Mouse (Mus musculus) embryonic facial prominence, embryonic 15.5 days (tissue): Measurements from ENCODE around the gene Plcd1. TPM values are rescaled to one million over a fixed set of nuclear protein-coding genes. Genes with fewer than 3 reads are reported as not detected.
A peak's percentile ranks its signal among the peaks of the same experiment; 100 is the strongest.

Experiments used
- ATAC-seq: fragments of 200-750 bp; cut with Nextera tagmentation; 2 replicates; pipeline ENCODE4 v1.8.0; 2017; ENCODE audit warnings: low read depth, moderate TSS enrichment; ENCODE audit not compliant: insufficient number of reproducible peaks, low FRiP score, low TSS enrichment
- H3K27ac ChIP-seq: fragments of 300-500 bp; sonication (generic); replicated peaks from 2 replicates; pipeline ENCODE4 v1.5.1; 2015; ENCODE audit warnings: mild to moderate bottlenecking, inconsistent platforms
- H3K27me3 ChIP-seq: fragments of 300-500 bp; sonication (generic); 2 replicates; pipeline ENCODE4 v1.6.1; 2015; ENCODE audit warnings: inconsistent platforms
- H3K36me3 ChIP-seq: fragments of 300-500 bp; sonication (generic); 2 replicates; pipeline ENCODE4 v1.6.1; 2015; ENCODE audit warnings: mild to moderate bottlenecking, inconsistent platforms
- H3K4me1 ChIP-seq: fragments of 300-500 bp; sonication (generic); 2 replicates; pipeline ENCODE4 v1.6.1; 2015; ENCODE audit warnings: inconsistent platforms
- H3K4me2 ChIP-seq: fragments of 300-500 bp; sonication (generic); replicated peaks from 2 replicates; pipeline ENCODE4 v1.6.1; 2015; ENCODE audit warnings: mild to moderate bottlenecking, inconsistent platforms
- H3K4me3 ChIP-seq: fragments of 300-500 bp; sonication (generic); replicated peaks from 2 replicates; pipeline ENCODE4 v1.5.1; 2015; ENCODE audit warnings: mild to moderate bottlenecking, inconsistent platforms
- H3K9ac ChIP-seq: fragments of 300-500 bp; sonication (generic); 2 replicates; pipeline ENCODE4 v1.6.1; 2015; ENCODE audit warnings: inconsistent platforms
- H3K9me3 ChIP-seq: fragments of 300-500 bp; sonication (generic); replicated peaks from 2 replicates; pipeline ENCODE4 v1.6.1; 2016; ENCODE audit warnings: inconsistent platforms
- whole genome bisulfite sequencing: fragments of 180-500 bp; shearing (Covaris S2); methylation state at CpG from one replicate; pipeline ENCODE4 v1.1.7; 2015; 5-methylcytosine and 5-hydroxymethylcytosine counted together
- polyA plus RNA-seq: library from polyadenylated mRNA; unstranded; fragments of >200 nt; fragmentation: Nextera tagmentation; extraction: Ambion mirVana; gene quantifications from 2 replicates; pipeline ENCODE4 v1.2.1, GENCODE M21; 2015

The Plcd1 gene
- 48.7 and 49.1 TPM in 2 replicates for polyA plus RNA-seq

DNA sequence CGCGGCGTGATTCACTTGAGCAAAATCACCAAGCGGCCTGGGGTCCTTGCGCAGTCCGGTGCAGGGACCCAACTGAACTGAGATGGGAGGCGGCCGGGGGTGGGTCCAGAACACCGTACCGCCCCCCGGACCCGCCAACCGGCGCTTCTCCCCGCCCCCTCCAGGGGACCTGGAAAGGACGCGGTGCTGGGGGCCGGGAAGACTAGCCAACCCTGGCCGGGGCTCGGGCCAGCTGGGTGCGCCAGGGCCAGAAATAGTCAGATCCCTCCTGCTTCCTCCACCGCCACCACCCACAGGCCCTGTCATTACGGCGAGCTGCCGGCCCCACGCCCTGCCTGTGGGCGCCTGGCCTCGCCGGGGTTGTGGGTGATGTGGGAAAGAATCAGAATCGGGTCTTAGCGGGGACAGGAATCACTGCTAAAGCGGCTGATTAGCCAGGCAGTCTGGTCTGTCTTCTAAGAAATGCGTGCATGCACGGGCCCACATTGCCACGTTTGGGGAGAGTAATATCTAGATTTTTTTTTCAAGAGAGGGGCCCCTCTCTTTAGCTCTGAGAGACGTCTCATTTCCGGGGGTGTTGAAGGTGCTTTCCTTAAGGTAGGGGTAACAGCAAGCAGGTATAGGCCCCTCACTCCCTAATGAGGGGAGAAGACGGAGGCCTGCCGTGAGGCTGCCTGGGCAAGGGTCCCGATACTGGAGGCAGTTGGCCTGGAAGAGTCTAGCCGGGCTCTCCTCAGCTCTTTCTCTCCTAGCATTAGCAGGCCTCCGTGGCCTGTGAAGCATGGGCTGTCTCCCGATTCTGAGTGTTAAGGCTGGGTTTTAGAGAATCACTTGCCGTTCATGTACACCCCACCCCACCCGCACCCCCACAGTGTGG lies at the start of gene Plcd1:
TSS of gene Plcd1 (minus strand) at position 84 of the 877 bp plus-strand sequence.
- WGBS, result 8% methylated on average over 45 of the region's 45 CpGs
- peaks cover 42% of the 10 kb centered on the region for H3K4me1 ChIP-seq
- peak within 1 kb of the TSS; percentile 89 for H3K4me2 ChIP-seq
- peak within 1 kb of the TSS; percentile 66 for H3K4me3 ChIP-seq
- ATAC-seq, result peak; percentile 88
- peak within 1 kb of the TSS; percentile 85 for H3K27ac ChIP-seq
- H3K27me3 ChIP-seq, result peaks cover 8% of the 10 kb centered on the region; the same call in 1 of the 2 replicates
- no peaks in the 10 kb centered on the region for H3K9me3 ChIP-seq
- peak within 1 kb of the TSS; percentile 55 for H3K9ac ChIP-seq
- H3K36me3 ChIP-seq, result no peaks in the 10 kb centered on the region

DNA sequence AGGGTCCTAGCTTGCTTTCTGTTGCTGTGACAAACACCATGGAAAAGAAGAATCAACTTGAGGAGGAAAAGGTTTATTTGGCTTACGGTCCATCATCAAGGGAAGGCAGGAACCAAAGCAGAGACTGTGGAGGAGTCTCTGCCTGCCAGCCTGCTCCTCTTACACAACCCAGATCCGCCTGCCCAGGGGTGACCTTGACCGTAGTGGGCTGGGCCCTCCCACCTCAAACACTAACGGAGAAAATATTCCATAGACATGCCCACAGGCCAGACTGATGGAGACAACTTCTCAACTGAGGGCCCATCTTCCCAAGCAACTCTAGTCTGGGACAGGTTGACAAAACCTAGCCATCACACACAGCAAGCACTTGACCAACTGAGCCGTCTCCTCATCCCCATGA lies 48.8 kb upstream of the Plcd1 start:
- Histone ChIP-seq H3K4me3 (no peak overlapping the region), H3K9ac (no peak overlapping the region), H3K4me1 (no peaks in the 10 kb centered on the region), H3K36me3 (no peaks in the 10 kb centered on the region), H3K9me3 (no peaks in the 10 kb centered on the region), H3K27ac (no peak overlapping the region), H3K4me2 (no peak overlapping the region), H3K27me3 (no peaks in the 10 kb centered on the region)
- WGBS, result 74% methylated on average over 5 of the region's 5 CpGs
- no peak for ATAC-seq

DNA sequence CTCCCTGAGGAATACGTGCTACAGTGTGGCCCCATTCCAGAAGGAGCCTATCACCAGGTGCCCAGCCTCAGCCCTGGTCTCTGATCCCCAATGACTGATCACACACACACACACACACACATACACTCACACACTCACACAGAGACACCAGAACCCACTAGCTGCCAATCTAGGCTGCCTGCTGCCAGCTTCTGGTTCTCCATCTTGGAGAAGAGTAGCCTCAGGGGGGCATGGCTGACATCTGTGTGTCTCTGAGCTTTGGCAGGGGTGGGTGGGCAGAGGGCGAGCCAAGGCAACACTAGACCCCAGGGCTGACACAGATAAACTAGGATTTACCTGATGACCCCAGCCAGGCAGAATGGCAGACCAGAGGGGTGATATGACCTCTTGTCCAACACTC lies 45.5 kb upstream of the Plcd1 start:
- Histone ChIP-seq H3K27me3 (no peaks in the 10 kb centered on the region), H3K4me2 (no peak overlapping the region), H3K4me3 (no peak overlapping the region), H3K9me3 (no peaks in the 10 kb centered on the region), H3K4me1 (no peaks in the 10 kb centered on the region), H3K36me3 (no peaks in the 10 kb centered on the region), H3K9ac (no peak overlapping the region), H3K27ac (no peak overlapping the region)
- 82% methylated on average over 2 of the region's 2 CpGs for WGBS
- ATAC-seq, result no peak

DNA sequence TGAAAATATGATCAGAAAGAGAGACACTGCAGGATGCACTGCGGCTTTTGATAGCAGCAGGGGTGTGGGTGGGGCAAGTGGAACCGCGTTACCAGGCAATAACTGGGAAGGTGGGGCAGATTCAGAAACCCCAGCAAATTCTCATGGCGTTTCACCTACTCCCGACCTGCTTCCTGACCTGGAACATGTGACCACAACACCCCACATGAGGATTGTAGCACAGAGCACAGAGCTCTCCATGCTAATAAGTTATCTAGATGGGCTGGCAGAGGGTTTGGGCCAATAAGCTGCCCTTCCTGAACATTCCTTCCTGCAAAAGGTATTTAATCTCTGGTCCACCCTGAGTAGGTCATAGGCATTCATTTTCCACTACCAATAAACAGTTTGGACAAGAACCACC lies 37.4 kb upstream of the Plcd1 start:
- 55% methylated on average over 5 of the region's 5 CpGs for WGBS
- Histone ChIP-seq H3K4me2 (no peak overlapping the region), H3K4me3 (no peak overlapping the region), H3K9me3 (no peaks in the 10 kb centered on the region), H3K36me3 (no peaks in the 10 kb centered on the region), H3K9ac (no peak overlapping the region), H3K27ac (no peak overlapping the region), H3K4me1 (no peaks in the 10 kb centered on the region), H3K27me3 (no peaks in the 10 kb centered on the region)
- no peak for ATAC-seq

DNA sequence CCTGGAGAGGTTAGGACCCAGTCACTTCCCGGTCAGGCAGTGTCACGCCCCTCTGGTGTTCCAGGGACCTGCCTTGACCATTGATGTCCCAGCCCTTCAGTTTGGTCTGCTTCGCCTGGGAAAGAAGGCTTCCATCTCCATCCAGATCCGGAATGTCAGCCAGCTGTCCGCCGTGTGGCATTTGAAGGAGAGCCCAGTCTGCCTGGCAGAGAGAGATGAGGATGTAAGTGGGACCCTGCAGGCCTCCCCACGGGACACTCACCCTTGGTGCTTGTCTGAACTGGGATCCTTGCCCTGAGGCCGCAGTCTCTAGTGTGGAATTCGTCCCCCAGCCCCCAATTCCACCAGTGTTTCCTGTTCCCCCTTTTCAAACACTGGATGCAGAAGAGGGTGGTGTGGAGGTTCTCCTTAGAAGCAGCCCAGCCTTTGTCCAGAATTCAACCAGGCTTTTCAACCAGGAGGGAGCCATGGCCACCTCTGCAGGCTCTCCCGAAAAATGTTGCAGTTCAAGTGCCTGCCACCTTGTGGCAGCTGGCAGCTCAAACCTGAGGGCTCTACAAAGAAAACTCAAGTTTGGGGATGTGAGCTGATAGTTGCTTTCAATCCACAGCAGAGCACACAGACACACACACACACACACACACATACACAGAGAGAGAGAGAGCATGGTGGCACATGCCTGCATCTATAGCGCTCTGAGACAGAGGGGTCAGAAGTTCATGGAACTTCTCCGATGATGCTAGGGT lies 35.3 kb upstream of the Plcd1 start:
- H3K4me3 ChIP-seq, result no peak overlapping the region
- no peak for ATAC-seq
- no peak overlapping the region for H3K27ac ChIP-seq
- H3K9ac ChIP-seq, result no peak overlapping the region
- no peaks in the 10 kb centered on the region for H3K4me1 ChIP-seq
- WGBS, result 71% methylated on average over 12 of the region's 12 CpGs
- H3K36me3 ChIP-seq, result no peaks in the 10 kb centered on the region
- H3K27me3 ChIP-seq, result no peaks in the 10 kb centered on the region
- no peak overlapping the region for H3K4me2 ChIP-seq
- H3K9me3 ChIP-seq, result no peaks in the 10 kb centered on the region

DNA sequence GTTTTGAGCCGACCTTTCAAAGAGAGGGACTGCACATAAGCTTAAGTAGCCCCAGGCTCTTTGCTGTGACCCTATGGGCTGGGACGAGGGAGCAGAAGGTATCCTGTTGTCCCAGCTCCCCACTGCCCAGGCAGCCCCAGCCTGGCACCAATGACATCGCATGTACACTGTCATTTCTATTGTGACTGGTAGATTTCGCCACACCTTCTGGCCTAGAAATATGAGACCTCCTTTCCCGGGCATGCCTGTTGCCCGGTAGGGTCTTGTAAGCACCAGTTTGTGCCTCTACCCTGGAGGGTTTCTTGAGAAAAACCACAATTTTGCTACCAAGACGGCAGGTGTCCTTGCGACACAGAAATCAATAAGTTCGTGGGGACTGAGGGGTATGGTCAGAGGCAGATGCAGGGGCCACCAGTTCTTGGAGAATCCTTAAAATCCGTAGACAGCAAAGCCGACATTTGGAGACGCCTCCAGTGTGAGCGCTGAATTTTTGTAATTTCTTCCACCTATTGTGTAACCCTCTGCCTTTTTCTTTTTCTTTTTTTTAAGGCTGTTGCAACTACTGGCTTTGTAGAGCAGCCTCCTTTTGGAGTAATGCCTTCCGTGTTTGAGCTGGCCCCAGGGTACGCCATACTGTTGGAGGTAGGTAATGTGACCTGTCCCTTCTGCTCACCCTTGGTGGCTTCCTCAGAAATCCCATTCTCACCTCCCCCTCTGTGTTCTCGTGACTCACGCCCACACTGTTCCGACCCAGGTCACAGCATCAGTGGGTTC lies 29.5 kb upstream of the Plcd1 start:
- Histone ChIP-seq H3K27me3 (no peaks in the 10 kb centered on the region), H3K4me1 (no peaks in the 10 kb centered on the region), H3K27ac (no peak overlapping the region), H3K36me3 (no peaks in the 10 kb centered on the region), H3K4me2 (no peak overlapping the region), H3K9ac (no peak overlapping the region), H3K9me3 (no peaks in the 10 kb centered on the region), H3K4me3 (no peak overlapping the region)
- WGBS, result 69% methylated on average over 18 of the region's 18 CpGs
- ATAC-seq, result no peak

DNA sequence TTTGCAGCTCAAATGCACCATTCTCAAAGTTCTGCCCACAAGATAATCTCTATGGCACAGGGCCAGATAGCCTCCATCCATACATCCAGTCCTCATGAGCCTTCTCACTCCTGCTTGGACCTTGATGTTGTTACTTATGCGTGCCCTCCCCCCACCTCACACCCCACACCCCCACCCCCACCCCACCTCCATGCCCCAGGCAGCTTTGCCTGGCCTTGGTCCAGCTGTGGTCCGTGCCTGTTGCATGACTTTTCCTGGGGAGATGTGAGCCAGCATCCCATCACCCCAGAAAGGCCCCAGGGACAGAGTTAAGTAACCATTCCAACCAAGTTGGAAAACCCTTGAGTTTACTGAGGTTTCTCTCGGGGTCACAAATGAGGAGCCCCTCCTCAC lies 26.9 kb upstream of the Plcd1 start:
- 62% methylated on average over 3 of the region's 3 CpGs for WGBS

DNA sequence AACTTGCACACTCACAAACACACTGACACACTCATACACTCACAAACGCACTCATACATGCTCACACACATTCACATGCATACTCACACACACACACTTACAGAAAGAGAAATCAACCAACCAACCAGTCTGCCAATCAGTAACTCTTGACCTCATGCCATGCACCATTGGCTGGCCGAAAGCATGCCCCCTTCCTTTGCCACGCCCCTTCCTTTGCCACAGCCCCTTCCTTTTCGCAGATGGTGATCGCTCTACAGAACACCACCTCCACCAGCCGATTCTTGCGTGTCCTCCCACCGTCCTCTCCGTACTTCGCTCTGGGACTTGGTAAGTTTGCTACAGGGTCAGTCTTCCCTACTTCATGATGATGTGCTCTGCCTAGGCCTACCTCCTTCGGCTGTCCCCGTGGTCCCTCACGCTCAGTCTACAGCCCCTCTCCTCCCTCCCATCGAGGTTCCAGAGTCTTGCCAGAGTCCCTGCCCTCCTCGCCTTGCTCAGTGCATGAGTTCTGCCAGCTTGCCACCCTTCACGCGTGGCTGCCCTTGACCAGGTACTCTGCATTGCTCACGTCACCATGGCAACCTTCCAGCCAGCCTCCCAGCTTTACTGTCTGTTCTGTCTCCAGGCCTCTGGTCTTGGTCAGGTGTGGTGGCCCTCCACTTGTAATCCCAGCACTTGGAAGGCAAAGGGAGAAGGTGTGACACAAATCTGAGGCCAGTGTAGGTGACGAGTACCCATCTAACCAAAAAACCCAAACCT lies 26.3 kb upstream of the Plcd1 start:
- no peak overlapping the region for H3K9ac ChIP-seq
- no peak overlapping the region for H3K27ac ChIP-seq
- H3K4me3 ChIP-seq, result no peak overlapping the region
- no peaks in the 10 kb centered on the region for H3K27me3 ChIP-seq
- no peak overlapping the region for H3K4me2 ChIP-seq
- 88% methylated on average over 19 of the region's 19 CpGs for WGBS
- H3K9me3 ChIP-seq, result no peaks in the 10 kb centered on the region
- H3K4me1 ChIP-seq, result no peaks in the 10 kb centered on the region
- ATAC-seq, result no peak
- no peaks in the 10 kb centered on the region for H3K36me3 ChIP-seq

More for the DNA sequence above, 26.9 kb upstream of the Plcd1 start:
- Histone ChIP-seq H3K4me3 (no peak overlapping the region), H3K4me2 (no peak overlapping the region), H3K9ac (no peak overlapping the region), H3K4me1 (no peaks in the 10 kb centered on the region), H3K36me3 (no peaks in the 10 kb centered on the region), H3K9me3 (no peaks in the 10 kb centered on the region), H3K27ac (no peak overlapping the region), H3K27me3 (no peaks in the 10 kb centered on the region)
- no peak for ATAC-seq

DNA sequence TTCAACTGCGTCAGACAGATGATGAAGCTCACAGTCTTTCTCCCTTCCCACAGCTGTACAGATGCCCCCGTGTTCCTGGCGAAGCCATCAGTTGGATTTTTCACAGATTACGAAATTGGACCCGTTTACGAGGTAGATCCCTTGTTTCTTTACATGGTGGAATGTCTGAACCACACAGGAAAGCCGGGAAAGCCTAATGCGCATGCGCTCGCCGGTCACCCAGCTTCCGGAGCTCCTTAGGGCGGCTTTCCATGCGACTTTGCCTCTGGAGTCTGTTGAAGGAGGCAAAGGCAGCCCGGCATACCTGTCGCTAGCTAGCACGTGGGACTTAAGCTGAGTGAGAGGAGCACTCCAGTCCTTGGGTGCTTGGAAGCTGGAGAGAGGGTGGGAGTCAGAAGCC lies 21.6 kb upstream of the Plcd1 start:
- Histone ChIP-seq H3K4me2 (no peak overlapping the region), H3K36me3 (no peaks in the 10 kb centered on the region), H3K27me3 (no peaks in the 10 kb centered on the region), H3K4me1 (peaks cover 7% of the 10 kb centered on the region), H3K9me3 (no peaks in the 10 kb centered on the region), H3K27ac (no peak overlapping the region), H3K4me3 (no peak overlapping the region), H3K9ac (no peak overlapping the region)
- WGBS, result 81% methylated on average over 17 of the region's 17 CpGs
- no peak for ATAC-seq

DNA sequence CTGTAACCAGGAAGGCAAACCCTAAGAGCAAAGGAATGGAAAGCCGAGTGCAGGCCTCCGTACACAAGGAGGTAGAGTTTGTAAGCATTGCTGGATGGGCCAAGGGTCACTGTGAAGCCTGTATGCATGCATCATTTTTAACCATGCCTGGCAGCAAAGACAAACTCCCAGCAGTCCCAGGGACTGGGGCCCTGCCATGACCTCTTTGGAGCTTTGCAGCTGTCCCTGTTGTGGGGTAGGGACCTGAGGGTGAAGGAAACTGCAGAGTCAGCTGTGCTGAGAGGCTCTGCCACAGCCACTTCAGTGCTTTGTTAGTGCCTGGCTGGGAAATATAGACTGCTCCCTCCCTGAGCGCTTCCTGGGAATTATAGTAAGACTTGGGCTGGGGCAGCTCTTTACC lies 17.3 kb upstream of the Plcd1 start:
- 0 out of 2 replicates have a peak, but pooled peaks have one; percentile 31 for ATAC-seq
- 61% methylated on average over 3 of the region's 3 CpGs for WGBS

More for the DNA sequence above, 17.3 kb upstream of the Plcd1 start:
- H3K9me3 ChIP-seq, result no peaks in the 10 kb centered on the region
- H3K4me1 ChIP-seq, result peaks cover 13% of the 10 kb centered on the region
- H3K27ac ChIP-seq, result no peak overlapping the region
- no peak overlapping the region for H3K9ac ChIP-seq
- no peaks in the 10 kb centered on the region for H3K36me3 ChIP-seq
- H3K27me3 ChIP-seq, result no peaks in the 10 kb centered on the region
- no peak overlapping the region for H3K4me3 ChIP-seq
- H3K4me2 ChIP-seq, result no peak overlapping the region
